Mouse (Mus musculus) liver, postnatal 0 days (tissue): ENCODE data around the gene Adamts17.

ENCODE experiments used
- CTCF ChIP-seq: sonication (generic); IDR thresholded peaks from 2 replicates; pipeline ENCODE4 v1.5.1; 2016; ENCODE audit warnings: antibody characterized with exemption, low read depth
- EP300 ChIP-seq: IDR thresholded peaks from 2 replicates; pipeline ENCODE4 v1.6.1; 2016; ENCODE audit warnings: antibody characterized with exemption, low read depth, mild to moderate bottlenecking

DNA sequence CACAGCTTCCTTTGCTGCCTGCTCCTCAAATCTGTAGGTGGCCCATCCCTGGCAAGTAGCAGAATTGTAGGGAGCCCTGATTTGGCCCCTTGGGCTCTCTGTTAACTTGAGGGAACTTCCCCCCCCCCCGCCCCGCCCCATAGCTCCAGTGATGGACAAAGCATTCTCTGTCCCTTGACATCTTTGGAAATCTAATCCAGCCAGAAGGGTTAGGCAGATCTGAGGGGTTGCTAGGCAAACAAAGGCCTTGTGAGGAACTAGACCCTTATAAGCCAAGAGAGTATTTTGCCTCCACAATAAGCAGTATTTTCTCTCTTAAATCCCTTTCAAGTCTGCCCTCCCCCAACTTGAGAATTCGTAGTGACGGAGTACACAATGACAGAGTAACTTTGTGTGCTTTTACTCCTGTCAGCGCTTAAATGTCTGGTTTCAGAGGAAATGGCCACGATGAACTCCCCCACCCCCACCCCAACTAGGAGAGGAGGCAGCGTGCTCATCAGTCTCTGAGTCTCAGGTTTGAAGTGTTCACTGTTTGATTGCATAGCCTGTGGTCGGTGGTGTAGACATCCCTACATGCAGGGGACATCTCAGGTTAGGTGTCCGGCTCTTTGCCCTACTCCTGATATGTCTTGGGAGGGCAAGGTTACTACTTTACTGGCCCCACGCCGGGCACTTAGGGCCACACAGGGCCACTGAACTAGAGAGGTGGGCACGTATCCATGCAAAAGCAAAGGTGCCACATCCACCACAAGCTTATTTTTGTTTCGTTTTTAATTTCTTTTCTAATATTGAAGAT, 99.7 kb downstream of the Adamts17 start:
- TF ChIP-seq CTCF (no peak), EP300 (no peak)
